Mouse (Mus musculus) ES-Bruce4 (cell line): Measurements from ENCODE around the gene Dhdh. TPM values are rescaled to one million over a fixed set of nuclear protein-coding genes. Genes with fewer than 3 reads are reported as not detected.
"Not testable (repeated sequence)": the region's sequence is repeated elsewhere in the genome, so short reads cannot be mapped to it uniquely, and the experiment has no call there.

Experiments
- H3K27ac ChIP-seq: 2 replicates; pipeline ENCODE4 v1.5.1; 2012; ENCODE audit warnings: low read length, inconsistent platforms; ENCODE audit not compliant: insufficient read depth
- H3K27me3 ChIP-seq: 2 replicates; pipeline ENCODE4 v1.6.1; 2012; ENCODE audit warnings: mild to moderate bottlenecking, low read length, inconsistent platforms; ENCODE audit not compliant: control insufficient read depth, poor library complexity, insufficient read depth, severe bottlenecking
- H3K36me3 ChIP-seq: 2 replicates; pipeline ENCODE4 v1.6.1; 2012; ENCODE audit warnings: inconsistent platforms, mild to moderate bottlenecking, low read length, moderate library complexity; ENCODE audit not compliant: control insufficient read depth, poor library complexity, insufficient read depth, severe bottlenecking
- H3K4me1 ChIP-seq: one replicate; pipeline ENCODE4 v1.8.1; 2011; ENCODE audit warnings: low read length; ENCODE audit not compliant: control insufficient read depth, insufficient read depth
- H3K4me3 ChIP-seq: 2 replicates; pipeline ENCODE4 v1.5.1; 2011; ENCODE audit warnings: low read depth, mild to moderate bottlenecking, low read length
- H3K9ac ChIP-seq: 2 replicates; pipeline ENCODE4 v1.6.1; 2012; ENCODE audit warnings: low read depth, mild to moderate bottlenecking, inconsistent platforms; ENCODE audit not compliant: poor library complexity, severe bottlenecking
- H3K9me3 ChIP-seq: replicated peaks from 2 replicates; pipeline ENCODE4 v1.6.1; 2012; ENCODE audit warnings: mild to moderate bottlenecking, low read length, inconsistent platforms; ENCODE audit not compliant: control insufficient read depth, poor library complexity, insufficient read depth, severe bottlenecking
- CTCF ChIP-seq: IDR thresholded peaks from one replicate; pipeline ENCODE4 v1.8.1; 2011; ENCODE audit warnings: low read depth, low read length
- EP300 ChIP-seq: IDR thresholded peaks from 2 replicates; pipeline ENCODE4 v1.6.1; 2011; ENCODE audit warnings: low read depth, low read length; ENCODE audit not compliant: insufficient read depth
- POLR2A ChIP-seq: IDR thresholded peaks from one replicate; pipeline ENCODE4 v1.8.1; 2011; ENCODE audit warnings: low read length; ENCODE audit not compliant: insufficient read depth
- polyA plus RNA-seq: library from polyadenylated mRNA; stranded (reverse); fragments of >200 nt; gene quantifications from 2 replicates; pipeline ENCODE4 v1.2.4, GENCODE M21; 2011; ENCODE audit warnings: low read depth; ENCODE audit not compliant: missing spikeins, insufficient read depth, insufficient read length

Dhdh gene
- polyA plus RNA-seq, 1 experiment, result 15.3 TPM

DNA sequence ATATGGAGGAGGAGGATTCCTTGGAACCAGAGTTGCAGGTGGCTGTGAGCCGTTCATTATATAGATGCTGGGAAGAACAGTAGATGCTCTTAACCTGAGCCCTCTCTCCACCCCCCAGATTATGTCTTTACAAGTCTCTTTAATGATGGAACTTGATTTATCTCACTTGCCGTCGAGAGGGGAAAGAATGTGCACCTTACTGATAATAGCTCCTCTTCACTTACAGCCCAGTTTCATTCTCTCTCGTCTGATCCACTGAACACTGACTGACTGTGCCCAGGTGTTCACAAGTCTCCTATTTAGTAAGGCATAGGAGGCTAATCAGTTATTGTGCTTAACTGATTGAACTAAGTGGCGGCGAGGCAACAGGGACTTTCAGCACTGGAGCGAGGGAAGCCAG, 973 bp upstream of the Dhdh start:
- Histone ChIP-seq H3K9ac (no peak overlapping the region), H3K9me3 (no peaks in the 10 kb centered on the region), H3K27me3 (no peaks in the 10 kb centered on the region), H3K4me1 (peaks cover 5% of the 10 kb centered on the region), H3K36me3 (no peaks in the 10 kb centered on the region), H3K27ac (no peak overlapping the region), H3K4me3 (no peak overlapping the region)
- TF ChIP-seq CTCF, result no peak
- no peak for TF ChIP-seq POLR2A
- no peak for TF ChIP-seq EP300

- H3K4me1 ChIP-seq, result peaks cover 5% of the 10 kb centered on the region
- H3K4me3 ChIP-seq, result peak overlapping the region; percentile 98
- no peaks in the 10 kb centered on the region for H3K36me3 ChIP-seq
- no peaks in the 10 kb centered on the region for H3K9me3 ChIP-seq
- H3K27ac ChIP-seq, result no peak overlapping the region
- H3K9ac ChIP-seq, result peak overlapping the region; percentile 87
- TF ChIP-seq POLR2A (no peak), CTCF (no peak), EP300 (no peak)
- H3K27me3 ChIP-seq, result no peaks in the 10 kb centered on the region
These were observed 728 bp downstream of the Dhdh start for GRCm38 (mm10) chr7:45487861-45488292.

DNA sequence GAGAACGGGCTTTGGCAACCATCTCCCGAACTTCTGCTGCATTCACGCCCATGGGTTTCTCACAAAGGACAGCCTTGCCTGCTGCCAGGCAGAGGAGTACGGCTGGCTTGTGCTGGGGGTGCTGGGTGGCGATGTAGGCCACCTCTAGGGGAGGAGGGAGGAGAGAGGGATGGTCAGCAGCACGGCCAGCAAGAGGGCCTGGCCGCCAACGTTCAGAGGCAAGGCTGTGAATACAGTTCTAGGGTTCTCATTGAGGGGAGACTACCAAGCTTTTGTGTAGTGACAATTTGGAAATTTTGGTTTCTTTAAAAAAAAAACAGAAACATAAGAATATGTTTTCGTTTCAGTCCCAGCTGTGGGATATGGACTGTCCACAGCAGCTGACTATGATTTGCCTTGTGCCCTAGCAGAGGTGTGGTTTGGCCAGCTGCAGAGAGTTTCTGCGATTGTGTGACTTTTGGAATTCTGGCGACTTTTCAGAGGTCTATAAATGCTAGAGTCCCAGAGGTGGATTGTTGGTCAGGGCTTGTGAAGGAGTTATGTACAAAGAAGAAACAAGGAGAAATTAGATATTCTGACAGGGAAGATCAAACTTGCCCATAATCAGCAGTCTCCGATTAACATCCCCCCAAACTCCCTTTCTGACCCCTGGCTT, 1.7 kb downstream of the Dhdh start, which contains the start of gene Gm45808:
Gm45808 (minus strand) TSS at position 51 of the 655 bp plus-strand sequence.
- H3K4me3 ChIP-seq, result no peak within 1 kb of the TSS
- H3K4me1 ChIP-seq, result no peaks in the 10 kb centered on the region
- no peaks in the 10 kb centered on the region for H3K36me3 ChIP-seq
- TF ChIP-seq POLR2A, result no peak
- no peak for TF ChIP-seq EP300
- TF ChIP-seq CTCF, result no peak
- H3K27me3 ChIP-seq, result no peaks in the 10 kb centered on the region
- peak within 1 kb of the TSS; percentile 87 for H3K9ac ChIP-seq
- H3K9me3 ChIP-seq, result no peaks in the 10 kb centered on the region
- H3K27ac ChIP-seq, result no peak within 1 kb of the TSS

DNA sequence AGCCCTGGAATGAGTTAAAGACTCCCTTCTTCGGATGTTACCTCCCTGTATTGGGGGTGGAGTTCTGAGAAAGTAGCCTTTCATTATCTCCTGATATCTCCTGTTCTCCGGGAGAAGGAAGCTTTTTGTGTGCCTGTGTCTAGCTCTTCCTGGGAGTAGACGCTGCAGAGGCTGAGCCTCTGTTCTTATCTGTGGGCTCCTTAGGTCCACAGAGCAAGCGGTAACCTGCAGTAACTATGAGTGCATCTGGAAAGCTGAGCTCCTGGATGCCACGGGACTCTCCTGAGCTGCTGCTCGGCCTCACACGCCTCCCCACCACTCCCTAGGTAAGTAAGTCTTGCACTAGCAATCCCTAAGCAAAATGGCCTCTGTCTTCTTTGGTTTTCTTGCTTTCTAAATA, 2.4 kb downstream of the Dhdh start:
- no peak overlapping the region for H3K9ac ChIP-seq

DNA sequence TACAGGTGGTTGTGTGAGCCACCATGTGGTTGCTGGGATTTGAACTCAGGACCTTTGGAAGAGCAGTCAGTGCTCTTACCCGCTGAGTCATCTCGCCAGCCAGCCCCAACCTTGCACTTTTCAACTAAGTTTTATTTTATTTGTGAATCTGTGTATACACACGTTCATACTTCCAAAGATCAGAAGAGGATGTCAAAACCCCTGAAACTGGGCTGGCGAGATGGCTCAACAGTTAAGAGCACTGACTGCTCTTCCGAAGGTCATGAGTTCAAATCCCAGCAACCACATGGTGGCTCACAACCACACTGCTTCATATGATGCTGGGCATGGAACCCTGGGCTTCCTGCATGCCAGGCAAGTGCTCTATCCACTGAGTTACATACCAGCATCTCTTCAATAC, 3.6 kb downstream of the Dhdh start:
- H3K9ac ChIP-seq, H3K27me3 ChIP-seq, H3K4me1 ChIP-seq, H3K9me3 ChIP-seq, H3K4me3 ChIP-seq, H3K27ac ChIP-seq, H3K36me3 ChIP-seq: not testable (repeated sequence)

More for the DNA sequence above, 2.4 kb downstream of the Dhdh start:
- no peaks in the 10 kb centered on the region for H3K9me3 ChIP-seq
- no peaks in the 10 kb centered on the region for H3K4me1 ChIP-seq
- H3K27ac ChIP-seq, result no peak overlapping the region
- no peak overlapping the region for H3K4me3 ChIP-seq
- no peaks in the 10 kb centered on the region for H3K36me3 ChIP-seq
- no peaks in the 10 kb centered on the region for H3K27me3 ChIP-seq
- TF ChIP-seq CTCF, result no peak
- no peak for TF ChIP-seq EP300
- TF ChIP-seq POLR2A, result no peak

DNA sequence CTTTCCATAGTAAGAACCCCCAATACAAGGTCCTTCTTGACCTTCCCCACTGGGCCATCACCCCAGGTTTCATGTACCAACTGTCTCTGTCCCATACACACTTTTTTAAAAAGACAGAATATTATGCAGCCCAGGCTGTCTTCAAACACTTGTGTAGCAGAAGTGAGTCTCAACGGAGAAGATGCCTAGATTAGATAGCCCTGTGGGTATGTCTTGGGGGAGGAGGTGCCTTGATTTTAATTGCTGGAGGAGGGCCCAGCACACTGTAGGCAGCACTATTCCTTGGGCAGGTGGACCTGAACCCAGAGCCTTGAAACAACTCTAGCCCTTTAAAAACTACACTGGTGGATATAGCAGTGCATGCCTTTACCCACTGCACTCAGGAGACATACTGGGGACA, 6.4 kb downstream of the Dhdh start:
- Histone ChIP-seq H3K4me1 (no peaks in the 10 kb centered on the region), H3K9ac (no peak overlapping the region), H3K27ac (no peak overlapping the region)

More for the DNA sequence above, 6.4 kb downstream of the Dhdh start:
- no peaks in the 10 kb centered on the region for H3K36me3 ChIP-seq
- H3K4me3 ChIP-seq, result no peak overlapping the region
- TF ChIP-seq POLR2A (no peak), EP300 (no peak), CTCF (no peak)
- H3K9me3 ChIP-seq, result no peaks in the 10 kb centered on the region
- H3K27me3 ChIP-seq, result no peaks in the 10 kb centered on the region
